Mouse (Mus musculus): ENCODE results near the gene Caap1. TPM values are rescaled to one million over a fixed set of nuclear protein-coding genes. Genes with fewer than 3 reads are reported as not detected.

The Caap1 gene
- 31.0 and 35.2 TPM in 2 replicates for polyA plus RNA-seq (2014; fragmentation: Nextera tagmentation; extraction: Ambion mirVana)

DNA sequence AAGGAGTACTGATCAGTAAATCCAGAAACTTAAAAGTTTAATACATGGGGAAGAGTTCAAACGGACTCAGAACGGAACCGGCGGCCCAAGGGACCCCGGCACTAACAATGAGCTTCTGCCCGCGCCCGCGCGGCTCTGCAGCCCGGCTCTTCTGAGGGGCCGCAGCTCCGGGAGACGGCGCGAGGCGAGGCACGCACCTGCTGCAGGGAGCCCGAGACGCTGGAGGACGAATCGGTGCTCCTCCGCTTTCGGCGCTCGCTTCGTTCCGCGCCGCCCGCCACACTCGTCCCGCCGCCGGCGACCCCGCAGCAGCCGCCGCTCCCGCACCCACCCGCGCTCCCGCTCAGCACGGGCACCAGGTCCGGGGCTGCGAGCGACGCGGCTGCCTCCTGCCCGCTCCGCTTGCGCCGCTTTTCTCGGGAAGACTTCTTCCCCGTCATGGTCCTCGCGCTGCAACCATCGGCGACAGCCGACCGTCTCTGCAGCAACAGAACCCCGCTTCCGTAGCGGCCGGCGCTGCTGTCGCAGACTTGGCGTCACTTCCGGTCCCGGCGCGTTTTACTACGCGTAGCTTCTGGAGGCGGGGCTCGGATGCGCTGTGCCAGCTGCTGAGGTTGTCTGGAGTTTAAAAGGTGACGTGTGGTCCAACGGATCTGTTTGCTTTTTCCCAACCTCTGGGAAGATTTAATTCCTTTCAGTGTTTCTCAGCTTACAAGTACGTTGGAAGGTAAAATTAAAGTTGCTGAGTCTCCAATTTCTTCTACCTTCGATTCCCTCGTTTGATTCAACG is at the start of gene Caap1, which contains the start of gene Gm10306:
TSS of gene Caap1 (minus strand) at position 532 of the 790 bp plus-strand sequence.
TSS of gene Gm10306 (plus strand) at position 282 of the 790 bp plus-strand sequence.
- Histone ChIP-seq H3K4me1 (ENCODE audit: control insufficient read depth, insufficient read depth, low read length) (no peaks in the 10 kb centered on the region), H3K4me2 (ENCODE audit: low read depth, low read length) (peak within 1 kb of the TSS; percentile 27), H3K9ac (replicated peaks; ENCODE audit: low read length) (peak within 1 kb of the TSS; percentile 78), H3K36me3 (replicated peaks; ENCODE audit: control insufficient read depth, insufficient read depth, low read depth, low read length) (no peaks in the 10 kb centered on the region), H3K9me3 (replicated peaks; ENCODE audit: control insufficient read depth, low read length) (no peaks in the 10 kb centered on the region), H3K27me3 (ENCODE audit: control insufficient read depth, insufficient read depth, low read length) (no peaks in the 10 kb centered on the region), H3K27ac (replicated peaks; ENCODE audit: low read depth, low read length) (peak within 1 kb of the TSS; percentile 59; the same call in 1 of the 2 replicates), H3K4me3 (ENCODE audit: low read depth, low read length) (peak within 1 kb of the TSS; percentile 78)
- WGBS: under 1% methylated on average over 76 of the region's 83 CpGs
- DNase-seq (ENCODE audit: low spot score) (peak; percentile 97), ATAC-seq (replicated peaks; ENCODE audit: insufficient number of reproducible peaks, low FRiP score, low TSS enrichment, low read depth) (peak; percentile 91)

DNA sequence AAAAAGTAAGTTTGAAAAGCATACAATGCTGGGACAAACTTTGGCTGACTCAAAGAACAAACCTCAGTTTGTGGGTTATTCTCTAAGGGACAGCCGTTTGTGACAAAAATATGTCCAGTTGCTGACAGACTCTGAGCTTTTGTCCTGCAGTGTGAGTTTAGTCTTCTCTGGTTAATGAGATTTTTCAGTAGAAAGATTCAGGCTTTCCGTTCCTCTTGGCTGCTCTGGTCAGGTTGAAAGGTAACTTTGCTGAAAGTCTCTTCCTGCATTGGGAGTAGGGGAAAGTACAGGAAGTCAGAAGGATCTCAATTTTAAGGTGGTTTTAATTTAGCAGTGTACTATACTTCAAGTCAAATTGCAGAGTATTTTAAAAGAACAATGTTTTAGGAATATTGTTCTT is 49.0 kb upstream of the Caap1 start:
- DNase-seq (ENCODE audit: low spot score) (no peak), ATAC-seq (replicated peaks; ENCODE audit: insufficient number of reproducible peaks, low FRiP score, low TSS enrichment, low read depth) (no peak)
- Histone ChIP-seq H3K27me3 (ENCODE audit: control insufficient read depth, insufficient read depth, low read length) (no peaks in the 10 kb centered on the region), H3K27ac (replicated peaks; ENCODE audit: low read depth, low read length) (no peak overlapping the region), H3K36me3 (replicated peaks; ENCODE audit: control insufficient read depth, insufficient read depth, low read depth, low read length) (no peaks in the 10 kb centered on the region), H3K9ac (replicated peaks; ENCODE audit: low read length) (no peak overlapping the region), H3K4me1 (ENCODE audit: control insufficient read depth, insufficient read depth, low read length) (no peaks in the 10 kb centered on the region), H3K4me3 (ENCODE audit: low read depth, low read length) (no peak overlapping the region), H3K9me3 (replicated peaks; ENCODE audit: control insufficient read depth, low read length) (no peaks in the 10 kb centered on the region), H3K4me2 (ENCODE audit: low read depth, low read length) (no peak overlapping the region)
- WGBS: 86% methylated on average over 2 of the region's 2 CpGs

GRCm38 (mm10) chr4:94604452-94605019 is 47.9 kb upstream of the Caap1 start:
- Histone ChIP-seq H3K9ac (replicated peaks; ENCODE audit: low read length) (no peak overlapping the region), H3K27me3 (ENCODE audit: control insufficient read depth, insufficient read depth, low read length) (no peaks in the 10 kb centered on the region), H3K9me3 (replicated peaks; ENCODE audit: control insufficient read depth, low read length) (no peaks in the 10 kb centered on the region), H3K27ac (replicated peaks; ENCODE audit: low read depth, low read length) (no peak overlapping the region), H3K4me2 (ENCODE audit: low read depth, low read length) (no peak overlapping the region), H3K36me3 (replicated peaks; ENCODE audit: control insufficient read depth, insufficient read depth, low read depth, low read length) (no peaks in the 10 kb centered on the region), H3K4me1 (ENCODE audit: control insufficient read depth, insufficient read depth, low read length) (no peaks in the 10 kb centered on the region), H3K4me3 (ENCODE audit: low read depth, low read length) (no peak overlapping the region)
- 90% methylated on average over 2 of the region's 2 CpGs for WGBS
- DNase-seq (ENCODE audit: low spot score): no peak
- ATAC-seq (replicated peaks; ENCODE audit: insufficient number of reproducible peaks, low FRiP score, low TSS enrichment, low read depth): no peak

DNA sequence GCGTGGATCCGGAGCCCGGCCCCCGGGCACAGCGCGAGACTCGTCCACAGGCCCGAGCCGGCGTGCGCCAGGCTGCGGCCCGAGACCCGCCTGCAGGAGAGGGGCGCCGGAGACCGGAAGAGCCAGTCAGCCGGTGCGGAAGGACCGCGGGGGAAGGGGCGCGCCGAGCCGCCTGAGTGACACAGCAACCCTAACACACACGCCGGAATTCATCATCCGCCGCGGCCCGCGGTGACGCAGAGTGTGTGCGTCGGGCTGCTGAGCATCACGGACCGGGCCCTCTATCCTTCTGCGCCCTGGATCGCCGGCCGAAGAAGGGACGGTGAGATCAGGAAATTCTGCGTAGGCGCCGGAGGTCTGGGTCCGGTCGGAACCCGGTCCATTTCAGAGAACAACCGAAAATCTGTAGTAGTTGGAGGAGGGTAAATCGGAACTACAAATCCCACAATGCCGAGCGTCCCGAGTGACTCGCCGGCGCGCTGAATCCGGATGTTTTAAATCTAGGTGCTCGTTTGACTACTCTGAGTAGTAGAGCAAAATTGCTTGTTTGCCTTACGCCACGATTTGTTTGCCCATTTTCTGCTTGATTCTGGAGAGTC is 46.5 kb upstream of the Caap1 start, which contains the start of gene Plaa:
TSS of gene Plaa (minus strand) at position 214 of the 599 bp plus-strand sequence.
- under 1% methylated on average over 57 of the region's 61 CpGs for WGBS
- H3K36me3 ChIP-seq (replicated peaks; ENCODE audit: control insufficient read depth, insufficient read depth, low read depth, low read length): no peaks in the 10 kb centered on the region
- ATAC-seq (replicated peaks; ENCODE audit: insufficient number of reproducible peaks, low FRiP score, low TSS enrichment, low read depth): peak; percentile 99

DNA sequence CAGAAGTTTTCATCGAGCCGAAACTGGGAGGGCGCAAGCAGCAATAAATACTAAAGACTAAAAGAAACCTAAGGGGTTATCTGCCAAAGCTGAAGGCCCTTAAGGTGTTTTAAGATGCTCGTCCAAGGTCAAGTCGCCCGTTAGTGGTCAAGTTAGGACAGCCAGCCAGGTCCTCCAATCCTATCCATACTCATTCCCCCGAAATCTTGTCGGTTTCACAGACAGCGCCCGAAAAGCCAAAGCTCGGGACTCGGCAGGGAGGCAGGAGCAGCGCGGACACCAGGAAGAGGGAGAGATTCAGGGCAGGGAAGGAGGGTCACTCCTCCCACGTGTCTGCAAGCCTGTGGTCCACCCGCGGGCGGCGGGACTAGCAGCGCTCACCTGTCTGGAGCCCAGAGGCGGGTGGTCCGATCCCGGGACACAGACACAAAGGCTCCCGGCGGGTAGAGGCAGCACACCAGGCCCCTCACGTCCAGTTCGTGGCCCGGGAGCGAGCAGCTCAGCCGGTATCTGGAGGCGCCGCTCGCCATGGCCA is 46.0 kb upstream of the Caap1 start:
- H3K9ac ChIP-seq (replicated peaks; ENCODE audit: low read length): peak overlapping the region; percentile 93
- under 1% methylated on average over 33 of the region's 33 CpGs for WGBS
- H3K4me1 ChIP-seq (ENCODE audit: control insufficient read depth, insufficient read depth, low read length): no peaks in the 10 kb centered on the region
- DNase-seq (ENCODE audit: low spot score) (peak; percentile 45), ATAC-seq (replicated peaks; ENCODE audit: insufficient number of reproducible peaks, low FRiP score, low TSS enrichment, low read depth) (peak; percentile 89)
- H3K27me3 ChIP-seq (ENCODE audit: control insufficient read depth, insufficient read depth, low read length): no peaks in the 10 kb centered on the region
- H3K4me2 ChIP-seq (ENCODE audit: low read depth, low read length): peak overlapping the region; percentile 50
- no peaks in the 10 kb centered on the region for H3K9me3 ChIP-seq (replicated peaks; ENCODE audit: control insufficient read depth, low read length)
- peak overlapping the region; percentile 87 for H3K4me3 ChIP-seq (ENCODE audit: low read depth, low read length)
- peak overlapping the region; percentile 63 for H3K27ac ChIP-seq (replicated peaks; ENCODE audit: low read depth, low read length)
- H3K36me3 ChIP-seq (replicated peaks; ENCODE audit: control insufficient read depth, insufficient read depth, low read depth, low read length): no peaks in the 10 kb centered on the region

More for the DNA sequence above, 46.5 kb upstream of the Caap1 start, which contains the start of gene Plaa:
- H3K4me1 ChIP-seq (ENCODE audit: control insufficient read depth, insufficient read depth, low read length): no peaks in the 10 kb centered on the region
- peak within 1 kb of the TSS; percentile 87 for H3K4me3 ChIP-seq (ENCODE audit: low read depth, low read length)
- peak; percentile 94 for DNase-seq (ENCODE audit: low spot score)
- H3K9me3 ChIP-seq (replicated peaks; ENCODE audit: control insufficient read depth, low read length): no peaks in the 10 kb centered on the region
- H3K27ac ChIP-seq (replicated peaks; ENCODE audit: low read depth, low read length): peak within 1 kb of the TSS; percentile 63
- no peaks in the 10 kb centered on the region for H3K27me3 ChIP-seq (ENCODE audit: control insufficient read depth, insufficient read depth, low read length)
- peak within 1 kb of the TSS; percentile 93 for H3K9ac ChIP-seq (replicated peaks; ENCODE audit: low read length)
- peak within 1 kb of the TSS; percentile 78 for H3K4me2 ChIP-seq (ENCODE audit: low read depth, low read length)

DNA sequence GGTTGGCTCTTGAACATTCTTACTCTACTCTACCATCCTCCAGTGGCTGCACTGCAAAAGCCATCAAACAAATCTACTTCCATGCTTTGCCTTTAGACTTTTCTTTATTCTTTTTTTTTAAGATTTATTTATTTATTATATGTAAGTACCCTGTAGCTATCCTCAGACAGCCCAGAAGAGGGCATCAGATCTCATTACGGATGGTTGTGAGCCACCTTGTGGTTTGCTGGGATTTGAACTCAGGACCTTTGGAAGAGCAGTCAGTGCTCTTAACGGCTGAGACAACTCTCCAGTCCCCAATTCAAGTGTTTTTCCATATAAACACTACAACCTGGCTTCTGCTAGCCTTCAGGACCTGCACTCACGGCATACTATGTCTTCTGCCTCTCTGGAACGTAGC is 44.8 kb upstream of the Caap1 start:
- no peak overlapping the region for H3K4me3 ChIP-seq (ENCODE audit: low read depth, low read length)
- no peak overlapping the region for H3K9ac ChIP-seq (replicated peaks; ENCODE audit: low read length)
- no peak overlapping the region for H3K4me2 ChIP-seq (ENCODE audit: low read depth, low read length)
- H3K4me1 ChIP-seq (ENCODE audit: control insufficient read depth, insufficient read depth, low read length): no peaks in the 10 kb centered on the region
- 88% methylated on average over 4 of the region's 4 CpGs for WGBS
- ATAC-seq (replicated peaks; ENCODE audit: insufficient number of reproducible peaks, low FRiP score, low TSS enrichment, low read depth) (no peak), DNase-seq (ENCODE audit: low spot score) (no peak)
- H3K9me3 ChIP-seq (replicated peaks; ENCODE audit: control insufficient read depth, low read length): no peaks in the 10 kb centered on the region
- no peaks in the 10 kb centered on the region for H3K36me3 ChIP-seq (replicated peaks; ENCODE audit: control insufficient read depth, insufficient read depth, low read depth, low read length)
- no peaks in the 10 kb centered on the region for H3K27me3 ChIP-seq (ENCODE audit: control insufficient read depth, insufficient read depth, low read length)
- H3K27ac ChIP-seq (replicated peaks; ENCODE audit: low read depth, low read length): no peak overlapping the region

DNA sequence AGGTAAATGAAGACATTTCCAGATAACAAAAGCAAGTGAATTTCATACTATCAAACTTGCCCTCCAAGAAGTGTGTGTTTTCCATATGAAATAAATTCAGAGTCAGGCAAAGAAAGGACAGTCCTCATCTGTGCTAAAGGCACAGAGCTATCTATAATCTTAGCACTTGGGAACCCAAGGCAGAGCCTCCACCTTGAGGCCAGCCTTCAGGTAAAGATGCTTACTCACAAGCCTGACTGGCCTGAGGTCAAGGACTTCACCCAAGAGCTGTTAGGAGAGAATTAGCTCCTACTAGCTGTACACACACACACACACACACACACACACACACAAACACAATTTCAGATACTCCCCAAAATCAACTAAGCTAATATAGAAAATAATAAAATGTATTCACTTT is 36.1 kb upstream of the Caap1 start:
- H3K36me3 ChIP-seq (replicated peaks; ENCODE audit: control insufficient read depth, insufficient read depth, low read depth, low read length): no peaks in the 10 kb centered on the region
- DNase-seq (ENCODE audit: low spot score): no peak
- no peak overlapping the region for H3K4me3 ChIP-seq (ENCODE audit: low read depth, low read length)

More for the DNA sequence above, 36.1 kb upstream of the Caap1 start:
- Histone ChIP-seq H3K9ac (replicated peaks; ENCODE audit: low read length) (no peak overlapping the region), H3K4me2 (ENCODE audit: low read depth, low read length) (no peak overlapping the region), H3K4me1 (ENCODE audit: control insufficient read depth, insufficient read depth, low read length) (no peaks in the 10 kb centered on the region), H3K27ac (replicated peaks; ENCODE audit: low read depth, low read length) (no peak overlapping the region), H3K27me3 (ENCODE audit: control insufficient read depth, insufficient read depth, low read length) (no peaks in the 10 kb centered on the region), H3K9me3 (replicated peaks; ENCODE audit: control insufficient read depth, low read length) (no peaks in the 10 kb centered on the region)
- ATAC-seq (replicated peaks; ENCODE audit: insufficient number of reproducible peaks, low FRiP score, low TSS enrichment, low read depth): no peak
